Mouse (Mus musculus) liver, postnatal 0 days (tissue): Measurements from ENCODE around the gene Olfr312. TPM values are rescaled to one million over a fixed set of nuclear protein-coding genes. Genes with fewer than 3 reads are reported as not detected.
"Not testable (repeated sequence)": the region's sequence is repeated elsewhere in the genome, so short reads cannot be mapped to it uniquely, and the experiment has no call there.

Experiments
- ATAC-seq: fragments of 200-750 bp; cut with Nextera tagmentation; 2 replicates; pipeline ENCODE4 v1.8.0; 2017; ENCODE audit warnings: mild to moderate bottlenecking, moderate library complexity
- DNase-seq: peaks from one replicate; pipeline ENCODE4 v3.0.0-alpha.2; 2016
- H3K27ac ChIP-seq: fragments of 300-500 bp; sonication (generic); 2 replicates; pipeline ENCODE4 v1.5.1; 2014; ENCODE audit warnings: antibody characterized with exemption, moderate library complexity, mild to moderate bottlenecking, low read depth
- H3K27me3 ChIP-seq: fragments of 300-500 bp; sonication (generic); 2 replicates; pipeline ENCODE4 v1.6.1; 2014; ENCODE audit warnings: low read length, control low read depth, mixed read lengths; ENCODE audit not compliant: insufficient read depth
- H3K36me3 ChIP-seq: fragments of 300-500 bp; sonication (generic); replicated peaks from 2 replicates; pipeline ENCODE4 v1.6.1; 2014; ENCODE audit warnings: mild to moderate bottlenecking, control low read depth, low read length, moderate library complexity, mixed read lengths; ENCODE audit not compliant: insufficient read depth
- H3K4me1 ChIP-seq: fragments of 300-500 bp; sonication (generic); 2 replicates; pipeline ENCODE4 v1.6.1; 2014; ENCODE audit warnings: antibody characterized with exemption, mild to moderate bottlenecking, control low read depth; ENCODE audit not compliant: insufficient read depth
- H3K4me2 ChIP-seq: fragments of 300-500 bp; sonication (generic); 2 replicates; pipeline ENCODE4 v1.6.1; 2014; ENCODE audit warnings: low read depth, mild to moderate bottlenecking, low read length, moderate library complexity, mixed read lengths
- H3K4me3 ChIP-seq: fragments of 300-500 bp; sonication (generic); 2 replicates; pipeline ENCODE4 v1.5.1; 2014; ENCODE audit warnings: low read depth, low read length
- H3K9ac ChIP-seq: fragments of 300-500 bp; sonication (generic); replicated peaks from 2 replicates; pipeline ENCODE4 v1.6.1; 2014; ENCODE audit warnings: mild to moderate bottlenecking, moderate library complexity
- H3K9me3 ChIP-seq: fragments of 300-500 bp; sonication (generic); 2 replicates; pipeline ENCODE4 v1.6.1; 2016; ENCODE audit warnings: mild to moderate bottlenecking, control low read depth, low read length, mixed read lengths
- CTCF ChIP-seq: sonication (generic); IDR thresholded peaks from 2 replicates; pipeline ENCODE4 v1.5.1; 2016; ENCODE audit warnings: antibody characterized with exemption, low read depth
- EP300 ChIP-seq: IDR thresholded peaks from 2 replicates; pipeline ENCODE4 v1.6.1; 2016; ENCODE audit warnings: antibody characterized with exemption, low read depth, mild to moderate bottlenecking
- WGBS: fragments of 180-500 bp; shearing (Covaris S2); extraction: QIAGEN DNeasy Blood & Tissue Kit; methylation state at CpG from one replicate; pipeline ENCODE4 v1.1.7; 2014; ENCODE audit not compliant: insufficient replicate concordance; 5-methylcytosine and 5-hydroxymethylcytosine counted together
- polyA plus RNA-seq: library from polyadenylated mRNA; unstranded; fragments of >200 nt; fragmentation: Nextera tagmentation; extraction: Ambion mirVana; gene quantifications from 2 replicates; pipeline ENCODE4 v1.2.1, GENCODE M21; 2015

Gene Olfr312
- not detected in 2 replicates for polyA plus RNA-seq

DNA sequence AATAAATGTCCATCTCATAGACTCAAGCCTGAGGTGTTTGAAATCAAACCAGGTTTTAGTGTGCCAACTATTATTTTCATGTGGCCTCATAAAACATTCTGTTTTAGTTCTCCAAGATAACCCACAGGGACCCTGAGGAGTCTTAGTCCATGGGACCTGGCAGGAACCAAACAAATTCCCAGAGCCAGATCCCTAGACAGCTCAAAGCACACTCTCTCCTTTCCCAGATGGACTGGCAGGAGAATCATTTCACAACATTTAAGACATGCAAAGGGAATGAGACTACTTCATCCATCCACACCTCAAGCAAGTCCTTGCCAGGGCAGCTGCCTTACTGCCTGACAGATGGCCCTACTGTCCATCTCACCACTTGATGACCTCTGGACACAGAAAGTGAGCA lies at the start of gene Olfr312:
Gene Olfr312, plus strand, starts transcription at position 301 of the 400 bp plus-strand sequence.
- not testable (repeated sequence) for H3K27me3 ChIP-seq, H3K4me3 ChIP-seq, H3K4me2 ChIP-seq, H3K36me3 ChIP-seq, ATAC-seq, H3K27ac ChIP-seq, H3K4me1 ChIP-seq, H3K9me3 ChIP-seq, H3K9ac ChIP-seq, DNase-seq

DNA sequence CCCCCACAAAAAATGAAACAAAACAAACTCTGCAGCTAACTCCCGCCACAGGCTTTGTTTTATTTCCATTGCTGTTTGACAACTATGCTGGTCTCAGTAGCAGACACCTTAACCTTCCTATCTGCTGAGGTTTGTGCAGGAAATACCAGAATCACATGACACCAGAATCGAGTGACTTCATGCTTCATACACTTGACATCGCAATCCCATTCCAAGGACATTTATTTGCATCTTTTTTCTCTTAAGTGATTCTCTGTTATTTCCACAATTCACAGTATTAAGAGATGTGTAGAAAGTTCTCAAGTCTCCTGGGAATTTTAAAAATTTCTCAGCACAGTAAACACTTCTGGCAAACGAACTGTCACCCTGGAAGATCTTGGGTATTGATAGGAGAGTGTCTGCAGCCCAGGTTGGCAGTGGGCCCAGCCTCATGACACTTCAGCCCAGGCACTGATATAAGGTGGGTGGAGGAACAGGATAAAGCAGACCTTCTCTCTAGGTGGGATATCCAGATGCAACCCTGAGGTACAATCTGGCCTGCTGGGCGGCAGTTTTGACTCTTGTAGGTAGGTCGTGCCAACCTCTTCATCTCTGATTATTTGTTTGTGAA lies 46.5 kb upstream of the Olfr312 start, which contains the start of gene Olfr314:
Gene Olfr314, plus strand, starts transcription at position 473 of the 610 bp plus-strand sequence.
- ATAC-seq, result no peak
- no peaks in the 10 kb centered on the region for H3K27me3 ChIP-seq
- H3K4me2 ChIP-seq, result no peak within 1 kb of the TSS
- TF ChIP-seq CTCF (no peak), EP300 (no peak)
- no peak within 1 kb of the TSS for H3K9ac ChIP-seq
- H3K9me3 ChIP-seq, result no peaks in the 10 kb centered on the region
- no peaks in the 10 kb centered on the region for H3K4me1 ChIP-seq
- DNase-seq, result no peak
- no peak within 1 kb of the TSS for H3K27ac ChIP-seq
- WGBS, result 55% methylated on average over 6 of the region's 6 CpGs
- no peaks in the 10 kb centered on the region for H3K36me3 ChIP-seq
- no peak within 1 kb of the TSS for H3K4me3 ChIP-seq

DNA sequence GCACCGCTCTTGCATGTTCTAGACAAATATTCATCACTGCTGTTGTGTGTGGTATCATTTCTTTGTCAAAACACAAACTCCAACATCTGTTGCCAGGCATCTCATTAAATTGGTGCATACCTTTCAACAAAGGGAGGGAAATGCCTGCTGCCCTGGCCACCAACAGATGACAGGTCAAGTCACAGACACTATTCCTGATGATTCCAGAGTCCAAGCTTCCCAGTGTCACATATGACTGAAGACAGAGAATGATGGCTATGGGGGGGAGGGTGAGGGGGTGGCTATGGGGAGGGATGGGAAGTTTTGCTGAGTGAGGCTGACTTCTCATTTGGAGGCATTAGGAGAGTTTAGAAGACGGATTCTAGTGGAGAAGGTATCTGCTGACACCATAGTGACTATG lies 44.9 kb upstream of the Olfr312 start:
- TF ChIP-seq EP300, result no peak
- TF ChIP-seq CTCF, result no peak
- Histone ChIP-seq H3K36me3 (no peaks in the 10 kb centered on the region), H3K9ac (no peak overlapping the region), H3K27me3 (no peaks in the 10 kb centered on the region), H3K27ac (no peak overlapping the region), H3K4me1 (no peaks in the 10 kb centered on the region), H3K9me3 (no peaks in the 10 kb centered on the region), H3K4me2 (no peak overlapping the region), H3K4me3 (no peak overlapping the region)
- ATAC-seq, result no peak
- 63% methylated on average over 2 of the region's 2 CpGs for WGBS
- no peak for DNase-seq

DNA sequence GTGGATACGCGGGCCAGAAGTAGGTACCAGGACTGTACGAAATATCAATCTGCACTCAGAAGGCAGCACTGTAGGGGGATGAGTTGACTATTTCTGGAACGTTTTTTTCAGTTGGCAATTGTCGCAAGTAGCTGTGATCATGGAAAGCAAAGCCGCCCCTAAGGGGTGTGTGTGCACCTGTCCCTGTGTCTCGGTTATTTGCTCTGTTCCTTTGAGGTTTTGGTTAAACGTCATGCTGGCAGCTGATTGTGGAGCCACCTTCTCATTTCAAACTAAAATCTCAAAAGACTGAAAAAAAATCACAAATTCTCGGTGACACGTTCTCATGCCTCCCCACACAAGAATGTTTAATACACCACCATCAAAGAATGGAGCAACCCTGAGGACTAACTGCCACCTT lies 41.4 kb upstream of the Olfr312 start:
- ATAC-seq (no peak), DNase-seq (no peak)
- WGBS, result 75% methylated on average over 10 of the region's 10 CpGs
- no peak overlapping the region for H3K27ac ChIP-seq
- no peaks in the 10 kb centered on the region for H3K4me1 ChIP-seq
- no peaks in the 10 kb centered on the region for H3K27me3 ChIP-seq
- TF ChIP-seq EP300 (no peak), CTCF (no peak)
- no peak overlapping the region for H3K4me3 ChIP-seq
- no peaks in the 10 kb centered on the region for H3K36me3 ChIP-seq
- no peaks in the 10 kb centered on the region for H3K9me3 ChIP-seq
- H3K4me2 ChIP-seq, result no peak overlapping the region
- H3K9ac ChIP-seq, result no peak overlapping the region

DNA sequence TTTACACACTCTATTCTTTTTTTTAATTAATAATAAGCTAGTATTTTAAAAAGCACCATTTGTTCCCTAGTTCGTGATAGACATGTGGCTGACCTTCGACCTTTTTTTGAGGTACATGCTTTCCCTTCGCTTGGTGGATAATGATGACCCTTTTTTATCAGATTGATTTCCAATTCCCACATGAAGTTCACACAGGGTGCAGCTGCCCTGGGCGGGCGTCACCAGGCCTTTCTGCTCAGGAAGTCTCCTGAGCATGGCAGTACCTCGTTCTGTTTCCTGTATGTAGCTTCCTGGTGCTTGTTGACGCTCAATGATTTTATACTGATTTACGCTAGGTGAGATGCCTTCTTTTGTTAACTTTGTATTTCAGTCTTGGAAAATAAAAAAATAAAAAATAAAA lies 40.7 kb upstream of the Olfr312 start:
- no peaks in the 10 kb centered on the region for H3K36me3 ChIP-seq
- H3K4me1 ChIP-seq, result no peaks in the 10 kb centered on the region
- WGBS, result 51% methylated on average over 8 of the region's 8 CpGs
- no peaks in the 10 kb centered on the region for H3K9me3 ChIP-seq
- H3K9ac ChIP-seq, result no peak overlapping the region
- no peaks in the 10 kb centered on the region for H3K27me3 ChIP-seq
- ATAC-seq, result no peak
- H3K4me2 ChIP-seq, result no peak overlapping the region
- no peak for TF ChIP-seq CTCF
- TF ChIP-seq EP300, result no peak
- no peak for DNase-seq
- no peak overlapping the region for H3K4me3 ChIP-seq
- H3K27ac ChIP-seq, result no peak overlapping the region

DNA sequence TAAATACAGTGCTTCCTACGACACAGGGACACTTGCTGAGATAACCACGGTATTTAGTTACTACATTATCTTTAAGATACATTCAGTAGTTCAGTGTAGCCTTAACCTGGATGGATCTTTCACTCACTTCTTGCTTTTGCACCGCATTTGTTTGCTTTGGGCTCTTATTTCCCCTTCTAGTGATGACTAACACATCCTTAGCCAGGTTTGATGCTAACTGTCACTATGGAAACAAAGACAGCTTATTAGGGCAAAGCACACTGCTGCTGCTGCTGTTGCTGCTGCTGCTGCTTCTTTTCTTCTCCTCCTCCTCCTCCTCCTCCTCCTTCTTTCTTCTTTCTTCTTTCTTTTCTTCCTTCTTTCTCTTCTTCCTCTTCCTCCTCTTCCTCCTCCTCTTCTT lies 39.5 kb upstream of the Olfr312 start:
- no peak overlapping the region for H3K9ac ChIP-seq
- no peaks in the 10 kb centered on the region for H3K36me3 ChIP-seq
- H3K4me3 ChIP-seq, result no peak overlapping the region
- TF ChIP-seq EP300, result no peak
- no peak for TF ChIP-seq CTCF
- no peaks in the 10 kb centered on the region for H3K9me3 ChIP-seq
- DNase-seq, result no peak
- no peak overlapping the region for H3K27ac ChIP-seq
- no peaks in the 10 kb centered on the region for H3K27me3 ChIP-seq
- no peak for ATAC-seq
- 38% methylated on average over 3 of the region's 3 CpGs for WGBS
- no peak overlapping the region for H3K4me2 ChIP-seq
- H3K4me1 ChIP-seq, result no peaks in the 10 kb centered on the region

DNA sequence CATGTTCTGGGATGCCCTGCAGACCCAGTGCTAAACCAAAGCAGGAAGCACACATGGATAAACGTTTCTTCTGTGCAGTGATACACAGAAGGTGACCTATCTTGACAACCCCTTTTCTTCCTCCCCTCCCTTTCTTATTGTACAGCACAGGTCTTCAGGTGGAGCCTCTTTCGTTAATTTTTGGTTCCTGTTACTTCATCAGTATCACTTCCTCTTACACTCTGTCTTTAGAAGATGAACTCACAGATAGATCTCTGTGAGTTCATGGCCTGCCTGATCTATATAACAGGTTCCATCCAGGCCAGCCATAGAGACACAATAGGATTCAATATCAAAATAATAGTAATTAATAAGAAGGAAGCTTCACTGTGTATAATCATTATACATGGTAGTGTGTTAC lies 39.0 kb upstream of the Olfr312 start:
- Histone ChIP-seq H3K36me3 (no peaks in the 10 kb centered on the region), H3K27me3 (no peaks in the 10 kb centered on the region), H3K9ac (no peak overlapping the region), H3K9me3 (no peaks in the 10 kb centered on the region), H3K4me3 (no peak overlapping the region), H3K4me2 (no peak overlapping the region), H3K4me1 (no peaks in the 10 kb centered on the region), H3K27ac (no peak overlapping the region)
- ATAC-seq (no peak), DNase-seq (no peak)
- 21% methylated on average over 2 of the region's 2 CpGs for WGBS
- no peak for TF ChIP-seq EP300
- TF ChIP-seq CTCF, result no peak
